Mouse (Mus musculus): Measurements from ENCODE around the gene Sh3gl2.

- TF ChIP-seq CTCF (IDR thresholded peaks at IDR 0.05; ENCODE audit: control insufficient read depth, insufficient read depth, insufficient read length): no peak
- TF ChIP-seq MAX (IDR thresholded peaks at IDR 0.05): no peak
- no peak for TF ChIP-seq USF1 (IDR thresholded peaks at IDR 0.05; ENCODE audit: low read depth)
- no peak for TF ChIP-seq CEBPB (IDR thresholded peaks at IDR 0.05; ENCODE audit: low read depth)
- no peak for TF ChIP-seq MYOG (IDR thresholded peaks at IDR 0.05; ENCODE audit: control insufficient read depth, extremely low read depth, insufficient read length)
- no peak for TF ChIP-seq FOSL1 (IDR thresholded peaks at IDR 0.05; ENCODE audit: insufficient read depth, low read length, poor library complexity, severe bottlenecking)
Observed at GRCm38 (mm10) chr4:85618746-85619145, 413.8 kb downstream of the Sh3gl2 start.

All from C2C12 (cell line).